Mouse (Mus musculus) kidney, postnatal 0 days (tissue): ENCODE data around the gene Fut1. TPM values are rescaled to one million over a fixed set of nuclear protein-coding genes. Genes with fewer than 3 reads are reported as not detected.

Experiments used
- ATAC-seq: fragments of 200-750 bp; cut with Nextera tagmentation; replicated peaks from 2 replicates; pipeline ENCODE4 v1.8.0; 2017; ENCODE audit warnings: low read depth, moderate number of reproducible peaks, moderate TSS enrichment, moderate library complexity; ENCODE audit not compliant: low FRiP score
- DNase-seq: peaks from one replicate; pipeline ENCODE4 v3.0.0-alpha.2; 2016; ENCODE audit warnings: low spot score
- H3K27ac ChIP-seq: fragments of 300-500 bp; sonication (generic); 2 replicates; pipeline ENCODE4 v1.5.1; 2014; ENCODE audit warnings: mild to moderate bottlenecking
- H3K27me3 ChIP-seq: fragments of 300-500 bp; sonication (generic); 2 replicates; pipeline ENCODE4 v1.6.1; 2014; ENCODE audit warnings: low read length, mixed read lengths; ENCODE audit not compliant: insufficient read depth
- H3K36me3 ChIP-seq: fragments of 300-500 bp; sonication (generic); 2 replicates; pipeline ENCODE4 v1.6.1; 2014; ENCODE audit warnings: low read length, mixed read lengths; ENCODE audit not compliant: insufficient read depth
- H3K4me1 ChIP-seq: fragments of 300-500 bp; sonication (generic); replicated peaks from 2 replicates; pipeline ENCODE4 v1.6.1; 2014; ENCODE audit warnings: antibody characterized with exemption, low read length, mixed read lengths; ENCODE audit not compliant: insufficient read depth
- H3K4me2 ChIP-seq: fragments of 300-500 bp; sonication (generic); 2 replicates; pipeline ENCODE4 v1.6.1; 2014; ENCODE audit warnings: mild to moderate bottlenecking, low read length, moderate library complexity, mixed read lengths
- H3K4me3 ChIP-seq: fragments of 300-500 bp; sonication (generic); replicated peaks from 2 replicates; pipeline ENCODE4 v1.5.1; 2014; ENCODE audit warnings: low read depth, low read length
- H3K9ac ChIP-seq: fragments of 300-500 bp; sonication (generic); 2 replicates; pipeline ENCODE4 v1.6.1; 2014; ENCODE audit warnings: low read depth, low read length
- H3K9me3 ChIP-seq: fragments of 300-500 bp; sonication (generic); replicated peaks from 2 replicates; pipeline ENCODE4 v1.6.1; 2016; ENCODE audit warnings: low read length, inconsistent platforms, mixed read lengths
- CTCF ChIP-seq: IDR thresholded peaks from 2 replicates; pipeline ENCODE4 v1.5.1; 2016; ENCODE audit warnings: antibody characterized with exemption, low read depth, mild to moderate bottlenecking, moderate library complexity
- WGBS: fragments of 180-500 bp; shearing (Covaris S2); extraction: QIAGEN DNeasy Blood & Tissue Kit; methylation state at CpG from one replicate; pipeline ENCODE4 v1.1.7; 2014; 5-methylcytosine and 5-hydroxymethylcytosine counted together
- polyA plus RNA-seq: library from polyadenylated mRNA; unstranded; fragments of >200 nt; fragmentation: Nextera tagmentation; extraction: Ambion mirVana; gene quantifications from 2 replicates; pipeline ENCODE4 v1.2.1, GENCODE M21; 2015

Gene Fut1
- polyA plus RNA-seq, 1 experiment from 2014 or later, result 0.26 TPM

GRCm38 (mm10) chr7:45635711-45636688 lies 18.9 kb downstream of the Fut1 start:
- WGBS, result 55% methylated on average over 15 of the region's 15 CpGs
- H3K9ac ChIP-seq, result no peak overlapping the region

GRCm38 (mm10) chr7:45637710-45638109 lies 20.6 kb downstream of the Fut1 start:
- DNase-seq (no peak), ATAC-seq (no peak)
- Histone ChIP-seq H3K4me2 (no peak overlapping the region; the same call in 1 of the 2 replicates), H3K27ac (no peak overlapping the region), H3K9me3 (no peaks in the 10 kb centered on the region), H3K27me3 (no peaks in the 10 kb centered on the region), H3K4me3 (no peak overlapping the region), H3K36me3 (0 out of 2 replicates have a peak, but pooled peaks cover 4% of the 10 kb centered on the region), H3K9ac (no peak overlapping the region), H3K4me1 (peaks cover 32% of the 10 kb centered on the region)
- TF ChIP-seq CTCF, result no peak
- 95% methylated on average over 6 of the region's 6 CpGs for WGBS

More at GRCm38 (mm10) chr7:45635711-45636688, 18.9 kb downstream of the Fut1 start:
- H3K27ac ChIP-seq, result peak overlapping the region; percentile 64
- H3K4me2 ChIP-seq, result no peak overlapping the region
- H3K27me3 ChIP-seq, result no peaks in the 10 kb centered on the region
- H3K36me3 ChIP-seq, result 0 out of 2 replicates have a peak, but pooled peaks cover 4% of the 10 kb centered on the region
- H3K4me1 ChIP-seq, result peaks cover 16% of the 10 kb centered on the region; the same call in 1 of the 2 replicates
- H3K9me3 ChIP-seq, result no peaks in the 10 kb centered on the region
- ATAC-seq (no peak), DNase-seq (peak; percentile 89)
- H3K4me3 ChIP-seq, result no peak overlapping the region
- TF ChIP-seq CTCF, result no peak

GRCm38 (mm10) chr7:45638623-45639401 lies 21.7 kb downstream of the Fut1 start:
- 0 out of 2 replicates have a peak overlapping the region, but pooled peaks have one; percentile 3 for H3K4me3 ChIP-seq

GRCm38 (mm10) chr7:45639561-45640027 lies 22.5 kb downstream of the Fut1 start, which contains the start of gene Mamstr:
TSS of gene Mamstr (plus strand) at chr7:45639977.
- Histone ChIP-seq H3K27ac (peak within 1 kb of the TSS; percentile 8; the same call in 1 of the 2 replicates), H3K4me1 (peaks cover 37% of the 10 kb centered on the region), H3K4me3 (no peak within 1 kb of the TSS), H3K27me3 (no peaks in the 10 kb centered on the region), H3K9me3 (no peaks in the 10 kb centered on the region), H3K36me3 (0 out of 2 replicates have a peak, but pooled peaks cover 4% of the 10 kb centered on the region), H3K4me2 (no peak within 1 kb of the TSS), H3K9ac (no peak within 1 kb of the TSS)
- no peak for TF ChIP-seq CTCF
- WGBS, result 29% methylated on average over 19 of the region's 19 CpGs
- DNase-seq (no peak), ATAC-seq (no peak)

More at GRCm38 (mm10) chr7:45638623-45639401, 21.7 kb downstream of the Fut1 start:
- H3K4me2 ChIP-seq, result peak overlapping the region; percentile 34
- no peak for TF ChIP-seq CTCF
- no peaks in the 10 kb centered on the region for H3K9me3 ChIP-seq
- peak; percentile 81 for ATAC-seq
- H3K4me1 ChIP-seq, result peaks cover 37% of the 10 kb centered on the region
- H3K36me3 ChIP-seq, result 0 out of 2 replicates have a peak, but pooled peaks cover 4% of the 10 kb centered on the region
- no peak overlapping the region for H3K9ac ChIP-seq
- 23% methylated on average over 29 of the region's 29 CpGs for WGBS
- DNase-seq, result peak; percentile 99
- H3K27me3 ChIP-seq, result no peaks in the 10 kb centered on the region
- no peak overlapping the region for H3K27ac ChIP-seq

- no peak overlapping the region; the same call in 1 of the 2 replicates for H3K27ac ChIP-seq
- 0 out of 2 replicates have a peak, but pooled peaks cover 4% of the 10 kb centered on the region for H3K36me3 ChIP-seq
- ATAC-seq (no peak), DNase-seq (no peak)
- H3K27me3 ChIP-seq, result no peaks in the 10 kb centered on the region
- no peak overlapping the region for H3K9ac ChIP-seq
- no peak overlapping the region for H3K4me2 ChIP-seq
- H3K4me3 ChIP-seq, result no peak overlapping the region
- no peak for TF ChIP-seq CTCF
- H3K4me1 ChIP-seq, result peaks cover 37% of the 10 kb centered on the region
- no peaks in the 10 kb centered on the region for H3K9me3 ChIP-seq
- 59% methylated on average over 19 of the region's 19 CpGs for WGBS
Measured at GRCm38 (mm10) chr7:45640191-45640957, 23.3 kb downstream of the Fut1 start.
